Comparison of ENCODE assay signal across 9 mouse cellular contexts in genomic region chr8:106704199-106704900, GRCm38 (mm10). TPM values are rescaled to one million over a fixed set of nuclear protein-coding genes. Genes with fewer than 3 reads are reported as not detected.
DNase-seq lines count a peak whose midpoint lies in the region; ATAC-seq and TF ChIP-seq lines count a peak whose summit lies in the region.
"Had no signal": no experiment of that assay in that cellular context is flagged by ENCODE, and none has a peak within 500 bp of the region (broad histone marks: within the 10 kb centered on the region; RNA-seq: fewer than 3 reads in every experiment).

No protein-coding gene starts in this region.

- no peak overlapping the region for H3K4me2 ChIP-seq in kidney, postnatal 0 days (ENCODE audit: low read length)
- no peak overlapping the region for H3K4me2 ChIP-seq in embryonic facial prominence, embryonic 15.5 days (replicated peaks)
- H3K4me2 ChIP-seq in hindbrain, embryonic 14.5 days (replicated peaks): no peak overlapping the region
- H3K4me2 ChIP-seq in lung, postnatal 0 days (replicated peaks; ENCODE audit: low read depth, low read length): 0 out of 2 replicates have a peak overlapping the region, but pooled peaks have one; percentile 9

- no peak overlapping the region for H3K4me3 ChIP-seq in kidney, postnatal 0 days (replicated peaks; ENCODE audit: low read depth, low read length)
- no peak overlapping the region for H3K4me3 ChIP-seq in embryonic facial prominence, embryonic 15.5 days (replicated peaks)
- H3K4me3 ChIP-seq in hindbrain, embryonic 14.5 days (replicated peaks; ENCODE audit: low read length): no peak overlapping the region
- H3K4me3 ChIP-seq in lung, postnatal 0 days (ENCODE audit: low read depth, low read length): no peak overlapping the region
- H3K4me3 ChIP-seq: erythroblast, embryonic 14.5 days had no signal

- H3K27me3 ChIP-seq in kidney, postnatal 0 days (ENCODE audit: insufficient read depth, low read length): no peaks in the 10 kb centered on the region
- no peaks in the 10 kb centered on the region for H3K27me3 ChIP-seq in embryonic facial prominence, embryonic 15.5 days
- no peaks in the 10 kb centered on the region for H3K27me3 ChIP-seq in hindbrain, embryonic 14.5 days (ENCODE audit: control insufficient read depth, insufficient read depth, low read length)
- H3K27me3 ChIP-seq in lung, postnatal 0 days (replicated peaks; ENCODE audit: insufficient read depth, low read length): no peaks in the 10 kb centered on the region

- WGBS in kidney, postnatal 0 days: 74% methylated on average over 9 of the region's 9 CpGs
- WGBS in embryonic facial prominence, embryonic 15.5 days: 60% methylated on average over 9 of the region's 9 CpGs
- WGBS in hindbrain, embryonic 14.5 days: 89% methylated on average over 9 of the region's 9 CpGs
- 58% methylated on average over 9 of the region's 9 CpGs for WGBS in lung, postnatal 0 days

- H3K9me3 ChIP-seq in kidney, postnatal 0 days (replicated peaks; ENCODE audit: low read length): no peaks in the 10 kb centered on the region
- no peaks in the 10 kb centered on the region for H3K9me3 ChIP-seq in embryonic facial prominence, embryonic 15.5 days (replicated peaks)
- H3K9me3 ChIP-seq in hindbrain, embryonic 14.5 days (ENCODE audit: control insufficient read depth, low read length): no peaks in the 10 kb centered on the region
- H3K9me3 ChIP-seq in lung, postnatal 0 days (ENCODE audit: low read length): no peaks in the 10 kb centered on the region

- no peak for TF ChIP-seq EP300 in lung, postnatal 0 days (IDR thresholded peaks at IDR 0.05)

- H3K36me3 ChIP-seq in kidney, postnatal 0 days (ENCODE audit: insufficient read depth, low read length): peaks cover 16% of the 10 kb centered on the region
- peaks cover 14% of the 10 kb centered on the region; the same call in 1 of the 2 replicates for H3K36me3 ChIP-seq in embryonic facial prominence, embryonic 15.5 days
- peaks cover 17% of the 10 kb centered on the region; the same call in 1 of the 2 replicates for H3K36me3 ChIP-seq in hindbrain, embryonic 14.5 days (replicated peaks; ENCODE audit: control insufficient read depth, insufficient read depth)
- H3K36me3 ChIP-seq in lung, postnatal 0 days (ENCODE audit: insufficient read depth, low read length): peaks cover 1% of the 10 kb centered on the region; the same call in 1 of the 2 replicates

- peak overlapping the region; percentile 87 for H3K27ac ChIP-seq in kidney, postnatal 0 days
- H3K27ac ChIP-seq in embryonic facial prominence, embryonic 15.5 days (replicated peaks): peak overlapping the region; percentile 86
- H3K27ac ChIP-seq in hindbrain, embryonic 14.5 days: peak overlapping the region; percentile 33; the same call in 1 of the 2 replicates
- peak overlapping the region; percentile 92 for H3K27ac ChIP-seq in lung, postnatal 0 days (ENCODE audit: low read length)

- no peak for DNase-seq in kidney, postnatal 0 days (ENCODE audit: low spot score)
- DNase-seq in kidney, adult 11 months: no peak
- no peak for DNase-seq in hindbrain, embryonic 14.5 days (ENCODE audit: low spot score)
- no peak for DNase-seq in lung, postnatal 0 days (ENCODE audit: low spot score)
- no peak for DNase-seq in embryo, embryonic 10 days (ENCODE audit: low spot score)
- no peak for DNase-seq in urinary bladder, postnatal 14 days (ENCODE audit: low spot score)
- DNase-seq: thymus, postnatal 25 days had no signal

- H3K9ac ChIP-seq in kidney, postnatal 0 days (ENCODE audit: low read depth, low read length): no peak overlapping the region
- H3K9ac ChIP-seq in embryonic facial prominence, embryonic 15.5 days: no peak overlapping the region
- no peak overlapping the region for H3K9ac ChIP-seq in hindbrain, embryonic 14.5 days
- no peak overlapping the region for H3K9ac ChIP-seq in lung, postnatal 0 days (replicated peaks; ENCODE audit: low read depth)

- no peak for ATAC-seq in kidney, postnatal 0 days (replicated peaks; ENCODE audit: low FRiP score, low read depth)
- no peak for ATAC-seq in embryonic facial prominence, embryonic 15.5 days (ENCODE audit: insufficient number of reproducible peaks, low FRiP score, low TSS enrichment, low read depth)
- no peak for ATAC-seq in hindbrain, embryonic 14.5 days (ENCODE audit: low FRiP score)
- ATAC-seq in lung, postnatal 0 days: peak; percentile 68

- TF ChIP-seq CTCF in kidney, postnatal 0 days (IDR thresholded peaks at IDR 0.05; ENCODE audit: low read depth): no peak
- TF ChIP-seq CTCF in lung, postnatal 0 days (IDR thresholded peaks at IDR 0.05): no peak

- no peaks in the 10 kb centered on the region for H3K4me1 ChIP-seq in kidney, postnatal 0 days (replicated peaks; ENCODE audit: insufficient read depth, low read length)
- peaks cover 9% of the 10 kb centered on the region; the same call in 1 of the 2 replicates for H3K4me1 ChIP-seq in embryonic facial prominence, embryonic 15.5 days
- H3K4me1 ChIP-seq in hindbrain, embryonic 14.5 days (replicated peaks; ENCODE audit: control insufficient read depth, insufficient read depth, low read length): no peaks in the 10 kb centered on the region
- H3K4me1 ChIP-seq in lung, postnatal 0 days (ENCODE audit: insufficient read depth, low read depth, low read length): no peaks in the 10 kb centered on the region; the same call in 1 of the 2 replicates

RNA-seq across cellular contexts. Expression of gene Tango6, which starts 21.5 kb away (rescaled TPM):
- polyA plus RNA-seq in kidney, postnatal 0 days (2015; fragmentation: Nextera tagmentation; extraction: Ambion mirVana): 6.4 and 7.7 TPM in 2 replicates
- 8.1 and 8.9 TPM in 2 replicates for polyA plus RNA-seq in embryonic facial prominence, embryonic 15.5 days (2015; fragmentation: Nextera tagmentation; extraction: Ambion mirVana)
- 4.7 and 5.5 TPM in 2 replicates for polyA plus RNA-seq in hindbrain, embryonic 14.5 days (2014; fragmentation: Nextera tagmentation; extraction: Ambion mirVana)
- polyA plus RNA-seq in lung, postnatal 0 days (2015; fragmentation: Nextera tagmentation; extraction: Ambion mirVana): 3.5 and 3.7 TPM in 2 replicates

Comparison
In these comparisons a context has a peak if more than half of its experiments do, and no peak if none do; other contexts are left out.
1. H3K27ac ChIP-seq: peak in every context shown above with its lines; median percentile 92 in lung, postnatal 0 days; 87 in kidney, postnatal 0 days; 86 in embryonic facial prominence, embryonic 15.5 days; 33 in hindbrain, embryonic 14.5 days.